Mouse (Mus musculus) hindbrain, embryonic 16.5 days (tissue): ENCODE data around the gene Bcl10. TPM values are rescaled to one million over a fixed set of nuclear protein-coding genes. Genes with fewer than 3 reads are reported as not detected.

Experiments
- ATAC-seq: fragments of 200-750 bp; cut with Nextera tagmentation; 2 replicates; pipeline ENCODE4 v1.8.0; 2017; ENCODE audit warnings: moderate TSS enrichment, moderate library complexity
- H3K27ac ChIP-seq: fragments of 300-500 bp; sonication (generic); 2 replicates; pipeline ENCODE4 v1.5.1; 2014; ENCODE audit warnings: low read depth, mild to moderate bottlenecking, control low read depth, low read length, moderate library complexity
- H3K27me3 ChIP-seq: fragments of 300-500 bp; sonication (generic); replicated peaks from 2 replicates; pipeline ENCODE4 v1.6.1; 2014; ENCODE audit warnings: low read length; ENCODE audit not compliant: control insufficient read depth, insufficient read depth
- H3K36me3 ChIP-seq: fragments of 300-500 bp; sonication (generic); 2 replicates; pipeline ENCODE4 v1.6.1; 2014; ENCODE audit warnings: mild to moderate bottlenecking, low read length, moderate library complexity, mixed read lengths; ENCODE audit not compliant: control insufficient read depth, insufficient read depth
- H3K4me1 ChIP-seq: fragments of 300-500 bp; sonication (generic); 2 replicates; pipeline ENCODE4 v1.6.1; 2014; ENCODE audit warnings: low read depth, low read length; ENCODE audit not compliant: control insufficient read depth, insufficient read depth
- H3K4me2 ChIP-seq: fragments of 300-500 bp; sonication (generic); 2 replicates; pipeline ENCODE4 v1.6.1; 2014; ENCODE audit warnings: mild to moderate bottlenecking, low read length, control low read depth, moderate library complexity
- H3K4me3 ChIP-seq: fragments of 300-500 bp; sonication (generic); 2 replicates; pipeline ENCODE4 v1.5.1; 2014; ENCODE audit warnings: mild to moderate bottlenecking, low read length, control low read depth, moderate library complexity
- H3K9ac ChIP-seq: fragments of 300-500 bp; sonication (generic); 2 replicates; pipeline ENCODE4 v1.6.1; 2014; ENCODE audit warnings: low read depth, mild to moderate bottlenecking, control low read depth, low read length, moderate library complexity
- H3K9me3 ChIP-seq: fragments of 300-500 bp; sonication (generic); 2 replicates; pipeline ENCODE4 v1.6.1; 2014; ENCODE audit warnings: mild to moderate bottlenecking, low read length, moderate library complexity; ENCODE audit not compliant: control insufficient read depth
- WGBS: fragments of 180-500 bp; shearing (Covaris S2); extraction: QIAGEN DNeasy Blood & Tissue Kit; methylation state at CpG from one replicate; pipeline ENCODE4 v1.1.7; 2014; 5-methylcytosine and 5-hydroxymethylcytosine counted together
- polyA plus RNA-seq: library from polyadenylated mRNA; unstranded; fragments of >200 nt; fragmentation: Nextera tagmentation; extraction: Ambion mirVana; gene quantifications from 2 replicates; pipeline ENCODE4 v1.2.1, GENCODE M21; 2015

Gene Bcl10
- polyA plus RNA-seq, 1 experiment from 2014 or later, result 33.6 TPM

GRCm38 (mm10) chr3:145924649-145925337, 2.2 kb downstream of the Bcl10 start:
- no peaks in the 10 kb centered on the region for H3K9me3 ChIP-seq
- no peaks in the 10 kb centered on the region for H3K27me3 ChIP-seq
- peaks cover 11% of the 10 kb centered on the region for H3K4me1 ChIP-seq
- peaks cover 2% of the 10 kb centered on the region; the same call in 1 of the 2 replicates for H3K36me3 ChIP-seq
- ATAC-seq, result no peak; the same call in 1 of the 2 replicates
- 5% methylated on average over 39 of the region's 39 CpGs for WGBS
- H3K4me2 ChIP-seq, result peak overlapping the region; percentile 79
- H3K9ac ChIP-seq, result peak overlapping the region; percentile 87
- H3K27ac ChIP-seq, result peak overlapping the region; percentile 96
- peak overlapping the region; percentile 96 for H3K4me3 ChIP-seq

GRCm38 (mm10) chr3:145925506-145925905, 2.9 kb downstream of the Bcl10 start:
- no peak overlapping the region for H3K9ac ChIP-seq
- no peak for ATAC-seq
- no peaks in the 10 kb centered on the region for H3K9me3 ChIP-seq
- no peak overlapping the region for H3K27ac ChIP-seq
- WGBS, result 70% methylated on average over 5 of the region's 5 CpGs
- H3K4me2 ChIP-seq, result peak overlapping the region; percentile 79
- no peaks in the 10 kb centered on the region for H3K27me3 ChIP-seq
- H3K4me3 ChIP-seq, result peak overlapping the region; percentile 96
- peaks cover 11% of the 10 kb centered on the region for H3K4me1 ChIP-seq
- H3K36me3 ChIP-seq, result peaks cover 2% of the 10 kb centered on the region; the same call in 1 of the 2 replicates

DNA sequence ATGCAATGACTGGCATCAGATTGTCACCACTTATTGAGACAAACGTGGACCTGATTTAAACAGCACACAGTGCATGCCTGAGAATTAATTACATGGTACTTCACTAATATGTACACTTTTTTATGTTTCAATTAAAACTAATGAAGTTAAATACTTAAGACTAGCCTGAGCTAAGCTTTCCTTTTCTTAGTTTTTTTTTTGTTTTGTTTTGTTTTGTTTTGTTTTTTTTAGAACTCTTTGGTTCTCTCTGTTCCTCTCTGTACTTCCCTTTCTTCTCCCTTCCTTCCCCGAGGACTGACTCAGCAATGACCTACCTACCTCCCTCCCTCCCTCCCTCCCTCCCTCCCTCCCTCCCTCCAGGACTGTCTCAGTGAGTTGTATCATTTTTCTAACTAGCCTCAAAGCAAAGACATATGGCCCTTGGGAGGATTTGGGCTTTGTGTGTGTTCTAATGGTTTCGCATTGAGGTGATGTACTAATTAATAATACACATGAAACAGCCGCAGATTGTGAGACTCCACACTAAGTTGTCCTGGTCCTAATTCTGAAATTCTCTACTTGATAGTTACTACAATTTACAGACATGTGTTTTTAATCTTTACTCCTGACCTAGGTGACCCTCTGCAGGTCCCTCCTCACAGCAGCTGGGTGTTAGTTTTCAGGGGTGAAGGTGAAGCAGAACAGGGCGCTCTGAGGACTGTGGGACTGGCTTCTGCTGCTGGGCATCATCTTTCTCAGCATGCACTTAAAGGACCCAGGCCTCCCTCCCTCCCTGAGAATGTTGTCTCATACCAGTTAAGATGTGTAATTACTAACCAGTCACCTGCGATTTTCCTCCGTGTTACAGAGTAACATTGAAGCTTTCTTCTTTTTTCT, 7.2 kb downstream of the Bcl10 start:
- Histone ChIP-seq H3K27ac (no peak overlapping the region), H3K27me3 (no peaks in the 10 kb centered on the region), H3K4me3 (no peak overlapping the region), H3K9me3 (no peaks in the 10 kb centered on the region), H3K4me2 (no peak overlapping the region), H3K36me3 (peaks cover 17% of the 10 kb centered on the region), H3K4me1 (peaks cover 11% of the 10 kb centered on the region), H3K9ac (no peak overlapping the region)
- no peak for ATAC-seq
- WGBS, result 68% methylated on average over 7 of the region's 7 CpGs

DNA sequence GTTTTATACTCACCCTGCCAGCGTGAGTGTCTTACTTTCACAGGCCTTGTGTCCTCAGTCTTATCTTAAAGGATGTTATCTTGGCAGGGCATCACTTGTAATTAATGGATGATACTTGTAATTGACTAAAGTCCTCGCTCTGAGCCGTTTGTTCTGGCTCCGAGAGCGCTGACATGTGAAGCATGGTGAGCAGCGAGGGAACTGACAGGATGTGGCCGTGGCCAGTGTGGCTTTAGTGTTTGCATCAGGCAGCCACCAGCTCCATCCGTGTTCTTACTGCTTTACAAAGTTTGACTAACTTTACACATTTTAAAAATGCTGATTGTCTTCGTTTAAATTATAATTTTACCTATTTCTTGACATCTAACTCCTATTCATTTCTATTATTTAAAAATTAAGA, 11.2 kb downstream of the Bcl10 start:
- Histone ChIP-seq H3K9ac (no peak overlapping the region), H3K4me2 (no peak overlapping the region), H3K36me3 (peaks cover 15% of the 10 kb centered on the region), H3K4me3 (no peak overlapping the region), H3K4me1 (peaks cover 7% of the 10 kb centered on the region), H3K9me3 (no peaks in the 10 kb centered on the region), H3K27ac (no peak overlapping the region), H3K27me3 (no peaks in the 10 kb centered on the region)
- no peak for ATAC-seq
- 90% methylated on average over 9 of the region's 9 CpGs for WGBS

GRCm38 (mm10) chr3:145937505-145938404, 15.2 kb downstream of the Bcl10 start, which contains the start of gene 2410004B18Rik:
Gene 2410004B18Rik (plus strand): TSS chr3:145938014.
- no peaks in the 10 kb centered on the region for H3K9me3 ChIP-seq
- ATAC-seq, result peak; percentile 96
- peaks cover 7% of the 10 kb centered on the region; the same call in 1 of the 2 replicates for H3K36me3 ChIP-seq
- peak within 1 kb of the TSS; percentile 84 for H3K27ac ChIP-seq
- WGBS, result 2% methylated on average over 26 of the region's 70 CpGs
- peaks cover 27% of the 10 kb centered on the region for H3K4me1 ChIP-seq
- H3K9ac ChIP-seq, result peak within 1 kb of the TSS; percentile 90
- no peaks in the 10 kb centered on the region for H3K27me3 ChIP-seq
- peak within 1 kb of the TSS; percentile 96 for H3K4me2 ChIP-seq
- peak within 1 kb of the TSS; percentile 98 for H3K4me3 ChIP-seq

DNA sequence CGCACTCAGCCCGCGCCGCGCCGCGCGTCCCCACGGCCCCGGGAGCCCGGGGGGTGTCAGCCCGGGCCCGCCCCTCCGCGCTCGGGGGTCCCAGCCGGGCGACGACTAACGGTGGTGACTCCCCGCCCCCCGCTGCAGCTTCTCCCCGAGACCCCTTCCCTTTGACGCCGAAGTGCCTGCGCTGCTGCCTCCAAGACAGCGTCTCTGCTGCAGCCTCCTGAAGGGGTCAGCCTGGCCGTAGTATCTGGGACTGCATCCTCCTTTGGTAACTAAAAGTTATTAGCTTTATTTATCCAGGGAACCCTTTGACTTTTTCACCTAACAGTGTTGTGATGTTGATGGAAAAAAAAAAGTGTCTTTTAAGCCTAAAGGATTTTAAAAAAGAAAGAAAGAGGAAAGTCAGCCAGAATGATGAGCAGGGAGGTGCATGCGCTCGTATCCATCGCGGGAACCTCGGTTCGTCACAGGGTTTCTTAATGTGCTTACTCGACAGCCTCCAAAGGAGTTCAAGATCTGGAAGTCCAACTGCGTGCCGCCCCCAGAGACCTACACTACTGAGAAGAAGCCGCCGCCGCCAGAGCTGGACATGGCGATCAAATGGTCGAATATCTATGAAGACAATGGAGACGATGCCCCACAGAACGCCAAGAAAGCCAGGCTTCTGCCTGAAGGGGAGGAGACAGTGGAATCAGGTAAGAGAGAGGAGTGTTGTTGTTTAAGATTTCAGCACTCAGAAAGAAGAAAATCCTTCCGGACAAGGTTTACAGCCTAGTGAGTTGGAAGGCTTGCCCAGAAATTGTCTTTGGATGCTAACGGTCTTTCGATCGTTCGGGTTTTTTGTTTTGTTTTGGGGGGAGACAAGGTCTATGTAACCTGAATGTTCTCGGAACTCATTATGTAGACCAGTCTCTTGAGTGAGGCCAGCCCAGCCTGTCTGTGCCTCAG, 16.1 kb downstream of the Bcl10 start:
- Histone ChIP-seq H3K4me1 (peaks cover 27% of the 10 kb centered on the region), H3K9ac (peak overlapping the region; percentile 90), H3K27me3 (no peaks in the 10 kb centered on the region), H3K4me2 (peak overlapping the region; percentile 96), H3K36me3 (peaks cover 7% of the 10 kb centered on the region; the same call in 1 of the 2 replicates), H3K27ac (peak overlapping the region; percentile 84; the same call in 1 of the 2 replicates), H3K9me3 (no peaks in the 10 kb centered on the region), H3K4me3 (peak overlapping the region; percentile 98)
- ATAC-seq, result peak; percentile 9; the same call in 1 of the 2 replicates
- 25% methylated on average over 39 of the region's 50 CpGs for WGBS

- H3K27me3 ChIP-seq, result no peaks in the 10 kb centered on the region
- ATAC-seq, result no peak
- H3K4me3 ChIP-seq, result no peak overlapping the region
- peaks cover 7% of the 10 kb centered on the region; the same call in 1 of the 2 replicates for H3K36me3 ChIP-seq
- no peak overlapping the region for H3K9ac ChIP-seq
- H3K9me3 ChIP-seq, result no peaks in the 10 kb centered on the region
- no peak overlapping the region for H3K27ac ChIP-seq
- H3K4me1 ChIP-seq, result peaks cover 27% of the 10 kb centered on the region
- H3K4me2 ChIP-seq, result peak overlapping the region; percentile 96
- whole genome bisulfite sequencing, result 87% methylated on average over 12 of the region's 12 CpGs
Observed at GRCm38 (mm10) chr3:145939402-145939801, 16.8 kb downstream of the Bcl10 start.

- WGBS, result 77% methylated on average over 4 of the region's 4 CpGs
- no peak overlapping the region for H3K4me3 ChIP-seq
Observed at GRCm38 (mm10) chr3:145939971-145940370, 17.4 kb downstream of the Bcl10 start.

More at GRCm38 (mm10) chr3:145939971-145940370, 17.4 kb downstream of the Bcl10 start:
- H3K4me2 ChIP-seq, result no peak overlapping the region
- H3K27ac ChIP-seq, result no peak overlapping the region
- H3K36me3 ChIP-seq, result peaks cover 13% of the 10 kb centered on the region
- ATAC-seq, result no peak
- no peak overlapping the region; the same call in 1 of the 2 replicates for H3K9ac ChIP-seq
- H3K9me3 ChIP-seq, result no peaks in the 10 kb centered on the region
- H3K27me3 ChIP-seq, result no peaks in the 10 kb centered on the region
- peaks cover 27% of the 10 kb centered on the region for H3K4me1 ChIP-seq
